Mouse (Mus musculus): ENCODE data around the gene Exoc2. TPM values are rescaled to one million over a fixed set of nuclear protein-coding genes. Genes with fewer than 3 reads are reported as not detected.

The Exoc2 gene
- total RNA-seq, 2 experiments from 2014 or later: 33.9 to 36.3 TPM

DNA sequence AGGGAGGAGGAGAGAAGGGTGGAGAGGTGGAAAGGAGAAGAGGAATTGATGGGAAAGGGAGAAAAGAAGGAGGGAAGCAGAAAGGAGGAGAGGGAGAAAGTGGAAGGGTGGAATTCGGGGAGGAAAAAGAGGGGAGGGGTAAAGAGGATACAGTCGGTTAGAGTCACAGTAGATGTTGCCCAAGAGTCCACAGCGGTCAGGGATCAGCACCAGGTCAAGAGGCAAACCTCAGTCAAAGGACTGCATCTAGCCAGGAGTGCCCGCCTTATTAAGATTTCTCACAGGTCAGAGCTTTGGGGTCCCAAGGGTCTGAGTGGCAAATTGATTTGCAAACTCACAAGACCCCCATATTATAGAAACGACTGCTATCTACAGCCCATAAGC is 346 bp upstream of the Exoc2 start:
- no peak for DNase-seq (ENCODE audit: low spot score in 2 of 2)

DNA sequence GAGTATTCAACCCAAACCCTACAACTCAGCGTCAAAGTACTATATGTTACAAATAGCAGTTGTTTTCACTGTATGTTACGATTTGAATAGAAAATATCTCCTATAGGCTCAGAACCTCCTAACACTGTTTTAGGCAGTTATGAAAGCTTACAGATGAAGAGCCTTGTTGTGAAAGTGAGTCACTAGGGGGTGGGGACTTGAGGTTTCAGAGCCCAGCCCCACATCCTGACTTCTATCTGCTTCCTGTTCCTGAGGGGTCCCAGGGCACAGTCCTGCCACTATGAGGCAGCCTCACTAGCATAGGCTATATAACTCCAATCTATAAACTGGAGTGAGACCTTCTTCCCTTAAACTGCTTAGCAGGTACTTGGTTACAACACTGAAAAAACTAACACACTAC is 1.8 kb downstream of the Exoc2 start:
- no peak for DNase-seq (ENCODE audit: low spot score in 2 of 2)

DNA sequence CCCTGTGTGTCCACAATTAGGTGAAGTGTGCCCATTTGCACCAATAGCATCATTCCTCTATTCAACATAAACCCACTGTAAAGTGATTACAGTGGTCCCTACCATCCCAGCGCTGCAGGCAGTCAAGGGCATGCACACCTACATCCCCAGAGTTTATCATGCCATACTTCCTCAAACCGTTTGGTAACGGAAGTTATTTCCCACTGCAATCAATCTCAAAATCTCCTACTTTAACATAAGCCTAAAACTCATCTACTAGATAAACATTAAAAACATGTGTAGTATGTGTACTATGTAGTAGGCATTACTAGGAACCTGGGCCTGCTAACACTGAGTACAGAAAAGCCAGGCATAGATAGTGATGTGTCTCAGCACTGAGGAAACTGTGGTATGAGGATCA is 2.8 kb downstream of the Exoc2 start:
- DNase-seq (ENCODE audit: low spot score in 2 of 2): no peak

DNA sequence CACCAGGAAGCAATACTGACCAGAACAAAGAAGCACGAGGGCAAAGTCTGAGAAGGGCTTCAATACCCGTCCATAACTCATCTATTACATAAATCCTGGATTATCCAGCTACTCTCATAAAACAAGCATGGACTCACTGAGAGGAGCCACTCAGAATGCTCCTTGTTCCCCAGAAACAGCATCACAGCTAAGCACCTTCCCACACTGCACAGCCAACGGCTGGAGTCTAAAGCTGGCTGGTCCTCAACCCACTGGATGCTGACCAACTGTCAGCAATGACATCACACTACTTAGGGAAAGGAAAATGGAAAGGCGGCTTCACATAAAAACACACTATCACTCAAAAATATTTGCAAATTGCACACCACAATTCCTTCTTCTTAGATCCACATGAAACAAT is 5.6 kb downstream of the Exoc2 start:
- no peak for DNase-seq (ENCODE audit: low spot score in 2 of 2)

DNA sequence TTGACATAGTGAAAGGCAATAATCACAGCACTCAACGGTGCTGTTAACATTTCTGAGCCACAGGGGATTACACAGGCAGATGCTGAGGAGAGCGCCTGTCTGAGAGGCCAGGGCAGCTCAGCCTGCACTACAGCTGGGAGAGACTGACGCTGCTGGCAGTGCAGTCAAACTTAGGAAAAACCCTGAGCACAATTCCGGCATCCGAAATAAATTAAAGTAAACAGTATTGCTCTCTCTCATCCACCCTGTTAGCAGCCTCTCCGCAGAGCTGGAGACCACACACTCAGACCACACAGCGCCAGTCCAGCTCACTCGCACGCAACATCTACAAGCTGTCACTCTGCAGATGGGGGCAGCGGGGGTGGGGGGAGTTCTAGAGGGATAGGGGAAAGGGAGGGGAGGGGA is 7.4 kb downstream of the Exoc2 start:
- DNase-seq (ENCODE audit: low spot score in 2 of 2): no peak

DNA sequence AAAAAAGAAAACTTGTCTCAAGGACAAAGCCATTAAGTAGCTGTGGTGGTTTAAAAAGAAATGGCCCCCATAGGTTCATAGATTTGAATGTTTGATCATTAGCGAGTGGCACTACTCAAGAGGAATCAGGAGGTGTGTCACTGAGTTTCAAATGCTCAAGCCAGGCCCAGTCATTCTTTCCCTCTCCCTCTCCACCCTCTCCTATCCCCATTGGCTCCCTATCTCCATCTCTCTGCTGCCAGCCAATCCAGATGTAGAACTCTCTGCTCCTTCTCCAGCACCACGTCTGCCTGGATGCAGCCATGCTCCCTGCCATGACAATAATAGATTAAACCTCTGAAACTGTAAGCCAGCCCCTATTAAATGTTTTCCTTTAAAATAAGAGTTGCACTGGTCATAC is 12.0 kb downstream of the Exoc2 start:
- no peak for DNase-seq (ENCODE audit: low spot score in 2 of 2)

DNA sequence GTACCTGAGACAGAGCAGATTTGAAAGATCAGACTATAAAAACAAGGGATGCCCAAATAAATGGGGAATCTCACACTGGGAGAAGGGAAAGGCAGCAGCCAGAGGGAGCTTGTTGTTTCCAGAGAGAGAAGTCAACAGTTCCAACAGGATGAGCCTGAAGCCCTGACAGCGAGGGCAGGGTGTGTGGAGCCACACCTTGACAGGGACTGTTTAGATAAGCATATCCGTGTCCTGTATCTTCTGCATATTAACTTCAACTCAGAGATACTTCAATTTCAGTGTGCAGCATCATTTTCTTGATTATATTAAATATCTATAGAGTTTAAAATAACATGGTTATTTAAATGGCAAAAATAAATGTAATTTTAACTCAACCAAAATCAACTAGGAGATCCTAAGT is 13.2 kb downstream of the Exoc2 start:
- no peak for DNase-seq (ENCODE audit: low spot score in 2 of 2)

DNA sequence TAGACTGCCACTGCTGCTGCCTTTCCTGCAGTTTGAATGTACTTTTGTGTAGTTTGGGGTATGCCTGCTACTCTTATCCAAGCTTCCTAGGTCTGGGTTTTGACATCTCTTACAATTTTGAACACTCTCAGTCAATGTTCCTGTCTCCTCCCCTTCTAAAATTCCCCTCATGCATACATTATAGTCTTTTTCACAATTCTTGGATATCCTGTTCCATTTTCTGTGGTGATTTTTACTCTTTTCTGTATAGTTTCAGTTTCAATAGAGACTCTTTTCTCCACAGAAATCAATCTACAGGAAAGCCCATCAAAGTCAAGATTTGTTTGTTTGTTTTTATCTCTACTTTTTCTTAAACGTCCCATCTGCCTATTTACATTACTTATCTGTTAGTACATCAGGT is 20.3 kb downstream of the Exoc2 start:
- DNase-seq (ENCODE audit: low spot score in 2 of 2): no peak

DNA sequence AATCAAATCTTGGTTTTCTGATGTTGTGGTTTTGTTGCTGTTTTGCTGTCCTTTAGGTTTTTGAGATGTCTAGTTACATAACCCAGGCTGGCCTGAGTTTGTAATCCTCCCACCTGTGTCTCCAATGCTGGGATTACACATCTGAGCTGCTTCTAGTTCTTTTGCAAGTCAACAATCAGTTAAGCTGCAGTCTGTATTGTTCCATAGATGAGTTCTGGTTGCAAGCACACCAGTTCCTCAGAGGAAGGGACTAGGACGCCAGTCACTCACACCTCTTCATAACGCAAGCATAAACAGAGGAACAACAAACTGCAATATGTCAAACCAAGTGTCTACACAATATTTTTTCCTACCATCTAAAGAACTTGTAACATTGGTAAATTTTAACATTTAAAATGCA is 21.8 kb downstream of the Exoc2 start:
- DNase-seq (ENCODE audit: low spot score in 2 of 2): no peak

DNA sequence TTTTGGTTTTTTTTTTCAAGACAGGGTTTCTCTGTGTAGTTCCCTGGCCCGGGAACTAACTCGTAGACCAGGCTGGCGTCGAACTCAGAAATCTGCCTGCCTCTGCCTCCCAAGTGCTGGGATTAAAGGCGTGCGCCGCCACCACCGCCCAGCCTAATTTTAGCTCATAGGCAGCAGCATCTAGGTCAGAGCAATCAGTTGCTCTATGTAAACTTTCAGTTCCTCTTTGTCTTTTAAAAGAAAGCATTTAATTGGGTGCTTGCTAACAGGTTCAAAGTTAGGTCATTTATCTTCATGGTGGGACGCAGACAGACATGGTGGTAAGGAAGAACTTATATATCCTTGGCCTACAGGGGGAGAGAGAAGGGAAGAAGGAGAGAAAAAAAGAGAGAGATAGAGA is 24.7 kb downstream of the Exoc2 start:
- DNase-seq (ENCODE audit: low spot score in 2 of 2): no peak

DNA sequence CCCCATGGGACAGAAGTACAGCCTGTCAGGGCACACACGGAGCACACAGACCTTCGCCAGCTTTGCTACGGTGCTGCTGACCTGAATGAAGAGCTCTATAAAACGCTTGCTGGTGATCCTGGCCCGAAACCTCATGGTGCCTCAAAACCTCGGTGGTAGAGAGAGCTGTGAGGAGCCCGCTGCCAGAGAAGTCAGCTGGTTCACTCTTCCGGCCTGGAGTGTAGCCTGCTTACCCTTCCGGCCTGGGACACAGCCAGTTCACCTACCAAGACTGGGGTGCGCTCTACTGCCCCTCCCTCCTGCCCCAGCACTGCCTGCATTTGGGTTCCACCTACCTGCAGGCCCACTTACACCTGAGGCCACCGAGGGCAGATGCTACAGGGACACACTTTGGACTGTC is 26.4 kb downstream of the Exoc2 start, which contains the start of gene Hus1b:
Gene Hus1b, minus strand, starts transcription at position 220 of the 400 bp plus-strand sequence.
- DNase-seq (ENCODE audit: low spot score in 2 of 2): no peak

DNA sequence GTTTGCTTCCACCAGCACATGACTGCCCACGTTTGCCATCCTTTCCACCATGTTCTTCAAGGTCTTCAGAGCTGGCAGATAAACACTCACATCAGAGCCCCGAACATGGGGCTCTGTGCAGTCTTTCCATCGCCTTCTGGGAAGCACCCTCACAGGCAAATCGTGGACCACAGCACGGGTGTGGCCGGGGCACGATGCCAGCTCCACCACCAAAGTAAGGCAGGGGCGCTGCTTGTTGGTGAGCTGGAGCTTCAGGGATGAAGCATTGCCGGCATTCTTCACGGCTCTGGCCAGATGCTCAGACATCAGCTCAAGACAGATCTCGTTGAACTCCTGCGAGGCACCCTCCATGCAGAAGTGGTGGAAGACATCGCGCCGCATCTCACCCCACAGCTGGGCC is 26.8 kb downstream of the Exoc2 start:
- DNase-seq (ENCODE audit: low spot score in 2 of 2): no peak

DNA sequence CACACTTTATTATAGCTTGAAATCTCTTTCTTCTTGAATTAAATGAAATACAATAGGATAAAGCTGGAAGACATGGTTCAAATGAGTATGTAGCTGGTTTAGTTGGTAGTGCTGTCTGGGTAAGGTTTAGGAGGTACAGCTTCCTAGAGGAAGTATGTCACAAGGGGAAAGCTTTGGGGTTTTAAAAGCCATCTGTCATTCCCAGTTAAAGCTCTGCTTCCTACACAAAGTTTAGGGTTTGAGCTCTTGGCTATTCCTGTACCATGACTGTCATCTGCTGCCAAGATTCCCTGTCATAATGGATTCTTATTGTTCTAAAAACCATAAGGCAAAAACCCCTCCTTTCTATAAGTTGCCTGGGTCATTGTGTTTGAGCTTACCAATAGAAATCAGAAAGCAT is 28.1 kb downstream of the Exoc2 start:
- DNase-seq (ENCODE audit: low spot score in 2 of 2): no peak

DNA sequence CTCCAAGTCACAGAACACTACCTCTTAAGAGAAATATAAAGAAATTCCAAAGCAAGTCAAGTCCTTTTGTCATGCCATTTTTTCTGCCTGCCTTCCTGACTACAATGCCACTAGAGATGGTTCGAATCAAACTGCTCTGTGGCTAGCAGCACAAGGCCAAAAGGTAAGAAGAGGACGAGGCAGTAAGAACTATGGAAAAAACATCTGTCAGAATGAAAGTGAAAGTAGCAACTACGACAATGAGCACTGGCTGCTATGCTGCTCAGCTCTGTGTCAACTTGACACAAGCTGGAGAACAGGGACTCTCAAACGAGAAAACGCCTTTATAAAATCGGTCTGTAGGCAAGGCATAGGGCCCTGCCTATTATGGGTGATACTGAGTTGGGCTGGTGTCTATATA is 40.9 kb downstream of the Exoc2 start:
- no peak for DNase-seq (ENCODE audit: low spot score in 2 of 2)

DNA sequence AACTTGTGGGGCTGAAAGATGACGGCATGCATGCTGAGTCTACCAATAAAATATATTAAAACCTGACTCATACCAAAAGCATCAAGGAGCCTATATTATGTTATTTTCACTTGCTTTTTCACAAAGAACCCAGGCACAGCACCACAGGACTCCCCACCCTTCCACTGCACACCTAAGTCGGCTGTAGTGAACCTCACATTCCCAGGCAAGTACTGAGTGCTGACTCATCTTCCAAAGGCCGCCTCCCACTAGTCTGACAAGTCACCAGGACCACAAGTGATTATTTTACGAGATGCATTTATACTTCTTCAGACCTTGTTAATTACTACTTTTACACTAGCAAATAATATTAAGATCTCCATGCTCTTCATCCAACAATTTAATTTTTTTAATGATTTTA is 42.3 kb downstream of the Exoc2 start:
- DNase-seq (ENCODE audit: low spot score in 2 of 2): no peak

DNA sequence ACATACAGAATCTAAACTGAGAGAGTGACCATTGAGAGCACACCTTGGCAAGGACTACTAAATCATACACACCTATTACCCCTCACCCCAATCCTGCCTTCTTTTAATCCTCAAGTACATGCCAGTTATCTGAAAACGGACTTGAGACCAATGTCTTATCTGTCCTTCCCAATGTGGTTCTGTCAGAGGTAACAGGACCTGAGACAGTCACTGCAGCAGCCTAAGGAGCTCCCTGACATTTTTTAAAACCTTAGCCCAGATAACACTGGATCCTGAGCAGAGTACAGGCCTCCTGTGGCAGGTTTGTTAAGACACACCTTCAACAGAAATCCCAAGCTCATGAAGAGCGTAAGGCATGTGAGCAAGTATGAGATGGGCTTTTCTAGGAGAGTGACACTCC is 44.8 kb downstream of the Exoc2 start:
- no peak for DNase-seq (ENCODE audit: low spot score in 2 of 2)

DNA sequence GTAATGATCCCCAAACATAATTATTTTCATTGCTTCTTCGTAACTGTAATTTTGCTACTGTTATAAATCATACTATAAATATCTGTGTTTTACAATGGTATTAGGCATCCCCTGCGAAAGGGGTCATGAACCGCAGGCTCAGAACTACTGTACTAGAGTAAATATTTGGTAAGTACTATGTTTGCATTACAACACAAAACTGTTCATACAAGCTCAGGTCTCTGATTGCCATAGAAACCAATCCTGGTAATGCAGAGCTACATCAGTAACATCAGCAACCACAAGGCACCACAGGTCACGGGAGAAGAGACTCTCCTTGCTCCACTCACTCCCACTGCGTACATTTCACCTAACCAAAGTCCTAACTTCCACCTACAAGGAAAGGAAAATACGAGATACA is 49.6 kb downstream of the Exoc2 start:
- DNase-seq (ENCODE audit: low spot score in 2 of 2): no peak

DNA sequence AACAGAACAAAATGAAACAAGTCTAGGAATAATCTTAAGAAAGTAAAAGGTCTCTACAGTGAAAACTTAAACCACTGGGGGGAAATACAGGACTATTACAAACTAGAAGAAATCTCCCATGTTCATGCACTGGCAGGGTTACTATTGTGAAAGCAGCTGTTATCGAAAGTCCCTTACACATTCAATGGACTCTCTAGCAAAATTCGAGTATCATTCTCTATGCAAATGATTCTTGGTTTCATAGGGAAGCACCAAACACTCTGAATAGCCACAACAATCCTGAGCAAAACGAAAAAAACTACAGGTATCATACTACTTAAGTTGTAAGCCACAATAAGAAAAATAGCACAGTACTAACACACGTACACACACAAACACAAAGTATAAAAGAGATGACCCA is 52.0 kb downstream of the Exoc2 start:
- DNase-seq (ENCODE audit: low spot score in 2 of 2): no peak

DNA sequence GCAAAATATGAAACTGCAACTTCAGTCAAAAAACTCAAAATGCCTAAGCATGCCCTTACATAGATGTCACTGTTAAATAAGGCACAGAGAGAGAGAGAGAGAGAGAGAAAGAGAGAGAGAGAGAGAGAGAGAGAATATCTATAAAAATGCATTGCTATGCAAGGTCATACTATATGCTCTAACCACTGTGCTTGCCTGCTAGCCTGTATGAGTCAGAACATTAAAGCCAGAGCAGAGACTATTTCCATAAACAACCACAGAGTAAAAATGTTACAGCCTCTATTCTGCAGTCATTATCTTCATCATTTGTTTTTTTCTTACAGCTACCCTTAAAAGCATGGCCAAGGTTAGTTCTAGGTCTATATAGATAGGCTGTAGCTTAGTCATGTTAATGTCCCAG is 60.1 kb downstream of the Exoc2 start:
- DNase-seq (ENCODE audit: low spot score in 2 of 2): no peak

DNA sequence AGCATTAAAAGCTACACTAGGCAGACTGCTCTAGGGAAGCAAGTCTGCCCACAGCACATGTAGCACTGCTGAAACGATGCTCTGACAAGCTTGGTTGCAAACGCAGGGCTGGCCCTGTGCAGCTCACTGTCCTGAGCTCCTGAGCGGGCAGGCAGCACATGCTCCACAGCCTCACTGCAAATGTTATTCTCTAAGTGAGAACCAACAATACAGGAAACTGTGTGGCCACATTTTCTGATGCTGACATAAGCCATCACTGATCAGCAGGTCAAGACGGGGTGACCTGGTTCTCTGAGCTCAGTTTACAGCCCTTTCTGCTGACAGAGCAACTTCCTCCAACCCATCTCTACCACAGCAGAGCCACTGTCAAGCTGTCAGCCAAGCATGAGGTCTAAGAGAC is 60.9 kb downstream of the Exoc2 start:
- no peak for DNase-seq (ENCODE audit: low spot score in 2 of 2)

DNA sequence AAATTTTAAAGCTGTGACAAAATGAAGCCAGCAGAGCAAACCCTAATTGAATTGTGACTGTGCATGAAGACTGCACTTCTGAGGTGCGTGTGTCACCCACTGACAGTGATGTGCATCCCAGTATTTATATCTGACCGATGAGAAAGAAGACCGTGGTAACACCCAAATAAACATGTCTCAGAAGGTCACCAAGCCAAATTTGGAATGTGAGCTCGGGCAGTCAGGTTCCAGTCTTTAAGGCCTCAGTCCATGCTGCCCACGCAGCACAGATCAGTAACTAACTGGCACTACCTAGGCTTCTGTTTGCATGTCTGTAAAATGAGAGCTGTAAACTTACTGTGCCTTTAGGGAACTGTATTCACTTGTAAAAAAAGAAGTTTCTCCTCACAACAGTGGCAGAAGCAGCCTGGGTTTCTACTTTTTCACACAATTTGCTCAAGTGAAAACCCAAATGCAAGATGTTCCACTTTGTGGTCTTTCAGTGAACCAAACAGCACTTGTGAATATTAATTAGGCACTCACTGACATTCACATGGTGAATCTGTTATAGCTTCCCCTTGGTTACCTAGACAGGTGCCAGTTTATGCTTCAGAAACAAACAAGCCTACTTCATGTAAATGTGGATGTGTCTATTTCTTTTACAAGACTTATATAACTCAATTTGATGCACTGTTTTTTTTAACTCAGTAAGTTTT is 61.8 kb downstream of the Exoc2 start:
- DNase-seq (ENCODE audit: low spot score in 2 of 2): no peak

DNA sequence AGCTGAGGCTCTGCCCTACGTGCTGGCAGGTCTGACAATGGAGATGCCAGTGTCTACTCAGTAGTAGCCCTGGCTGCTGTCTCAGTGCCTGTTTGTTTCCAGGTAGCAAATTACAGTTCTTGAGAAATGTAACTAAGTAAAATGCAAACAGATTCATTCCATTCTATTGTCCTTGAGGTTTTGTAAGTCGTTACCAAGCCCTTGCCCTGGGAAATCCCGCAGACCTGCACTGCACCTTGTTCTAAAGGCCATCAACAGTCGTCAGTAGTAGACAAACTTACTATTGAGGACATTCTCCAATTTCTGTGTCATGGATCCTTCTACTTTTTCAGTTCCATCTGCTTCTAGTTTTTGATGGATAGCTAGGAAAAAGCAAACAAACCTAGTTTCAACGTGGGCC is 63.0 kb downstream of the Exoc2 start:
- no peak for DNase-seq (ENCODE audit: low spot score in 2 of 2)

DNA sequence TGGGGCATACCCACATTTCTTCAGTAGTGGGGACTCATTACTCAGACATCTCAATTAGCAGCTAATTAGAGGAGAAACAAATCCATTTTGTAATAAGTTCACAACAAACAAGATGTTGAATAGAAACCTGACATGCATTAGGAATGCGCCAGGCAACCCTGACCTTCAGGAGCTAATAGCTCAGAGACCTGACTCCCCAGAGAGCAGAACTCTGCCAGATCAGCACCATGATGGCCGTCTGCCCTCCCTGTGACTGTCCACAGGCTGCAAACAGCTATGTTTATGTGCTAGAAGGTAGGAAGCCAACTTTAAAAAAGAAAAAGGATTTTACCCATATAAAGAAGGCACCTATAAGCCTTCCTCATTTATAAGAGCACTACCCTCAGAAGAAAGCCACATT is 71.6 kb downstream of the Exoc2 start:
- no peak for DNase-seq (ENCODE audit: low spot score in 2 of 2)

All from adrenal gland, postnatal 4 days (tissue).